ENCODE assay signal across 27 mouse cellular contexts in genomic region chr16:34427654-34428053, GRCm38 (mm10).
"Had no signal": no experiment of that assay in that cellular context is flagged by ENCODE, and none has a peak within 500 bp of the region (broad histone marks: within the 10 kb centered on the region; RNA-seq: fewer than 3 reads in every experiment).

No protein-coding gene starts in this region.

- H3K27me3 ChIP-seq: forebrain, embryonic 15.5 days; heart, embryonic 13.5 days; heart, embryonic 15.5 days; kidney, embryonic 15.5 days; limb, embryonic 15.5 days; liver, embryonic 12.5 days had no signal

- H3K27ac ChIP-seq: forebrain, embryonic 15.5 days; heart, adult 2 months; heart, embryonic 13.5 days; heart, embryonic 15.5 days; hindbrain, embryonic 14.5 days; hindbrain, postnatal 0 days; kidney, embryonic 15.5 days; kidney, postnatal 0 days; limb, embryonic 13.5 days; limb, embryonic 15.5 days; liver, embryonic 12.5 days; liver, embryonic 14.5 days had no signal

- H3K4me2 ChIP-seq: forebrain, embryonic 15.5 days; heart, embryonic 11.5 days; heart, embryonic 13.5 days; heart, embryonic 15.5 days; hindbrain, embryonic 14.5 days; kidney, embryonic 15.5 days; limb, embryonic 13.5 days; limb, embryonic 15.5 days; liver, embryonic 12.5 days had no signal

- DNase-seq: forebrain, postnatal 0 days; gastrocnemius, postnatal 14 days; gastrocnemius, postnatal 36 days; heart, adult 2 months; heart, postnatal 14 days; heart, postnatal 36 days; kidney, adult 11 months; kidney, adult 2 months; kidney, adult 9 months; kidney, postnatal 14 days; kidney, postnatal 36 days; layer of hippocampus, adult 9-11 months; layer of hippocampus, postnatal 36 days; left cerebral cortex, postnatal 4 days had no signal

- H3K4me3 ChIP-seq: forebrain, embryonic 15.5 days; heart, adult 2 months; heart, embryonic 13.5 days; heart, embryonic 15.5 days; kidney, embryonic 15.5 days; limb, embryonic 13.5 days; limb, embryonic 15.5 days; liver, embryonic 12.5 days had no signal

- H3K9me3 ChIP-seq: forebrain, embryonic 15.5 days; heart, embryonic 13.5 days; heart, embryonic 15.5 days; kidney, embryonic 15.5 days; limb, embryonic 13.5 days; limb, embryonic 15.5 days; liver, embryonic 12.5 days had no signal

- H3K36me3 ChIP-seq: forebrain, embryonic 15.5 days; heart, embryonic 13.5 days; heart, embryonic 15.5 days; kidney, embryonic 15.5 days; limb, embryonic 13.5 days; limb, embryonic 15.5 days; liver, embryonic 12.5 days had no signal

- H3K9ac ChIP-seq: forebrain, embryonic 15.5 days; forebrain, postnatal 0 days; heart, embryonic 13.5 days; heart, embryonic 15.5 days; hindbrain, embryonic 14.5 days; kidney, embryonic 15.5 days; limb, embryonic 13.5 days; limb, embryonic 15.5 days; liver, embryonic 12.5 days; liver, embryonic 14.5 days had no signal

- ATAC-seq: forebrain, embryonic 15.5 days; forebrain, postnatal 0 days; hindbrain, postnatal 0 days; intestine, embryonic 16.5 days; liver, embryonic 12.5 days had no signal

- H3K4me1 ChIP-seq: limb, embryonic 15.5 days; liver, embryonic 12.5 days had no signal
